Mouse (Mus musculus) urinary bladder, postnatal 25 days (tissue): ENCODE data around the gene Pi4kb.

Experiments used
- DNase-seq: peaks from one replicate; pipeline ENCODE4 v3.0.0; 2022; ENCODE audit warnings: low spot score

Pi4kb gene

GRCm38 (mm10) chr3:95056275-95056674, 81.7 kb downstream of the Pi4kb start:
- no peak for DNase-seq
